Mouse (Mus musculus): ENCODE data around the gene Vsx1.

GRCm38 (mm10) chr2:150735756-150736576 lies 46.8 kb upstream of the Vsx1 start:
- TF ChIP-seq CTCF (IDR thresholded peaks at IDR 0.05; ENCODE audit: low read depth, low read length) (no peak), EP300 (IDR thresholded peaks at IDR 0.05; ENCODE audit: insufficient read depth, low read depth, low read length) (peak; percentile 94)

Data from ES-Bruce4 (cell line).